ENCODE assay signal across 18 mouse cellular contexts in genomic region chr14:60172286-60173055, GRCm38 (mm10). TPM values are rescaled to one million over a fixed set of nuclear protein-coding genes. Genes with fewer than 3 reads are reported as not detected.
DNase-seq lines count a peak whose midpoint lies in the region; ATAC-seq and TF ChIP-seq lines count a peak whose summit lies in the region.
"Had no signal": no experiment of that assay in that cellular context is flagged by ENCODE, and none has a peak within 500 bp of the region (broad histone marks: within the 10 kb centered on the region; RNA-seq: fewer than 3 reads in every experiment).

No protein-coding gene starts in this region.

- DNase-seq in heart, postnatal 14 days: no peak
- DNase-seq in intestine, embryonic 14.5 days (ENCODE audit: low spot score): no peak
- DNase-seq in stomach, postnatal 0 days (ENCODE audit: low spot score): no peak
- no peak for DNase-seq in cerebellum, postnatal 10 days
- DNase-seq: adrenal gland, adult 8-10 months; cerebellum, postnatal 14 days; gastrocnemius, postnatal 14 days; kidney, adult 11 months; liver, embryonic 13.5 days; lung, embryonic 14.5 days; lung, postnatal 36 days had no signal

- WGBS in heart, embryonic 11.5 days (ENCODE audit: insufficient replicate concordance): 42% methylated on average over 12 of the region's 12 CpGs
- 29% methylated on average over 12 of the region's 12 CpGs for WGBS in heart, embryonic 14.5 days
- WGBS in intestine, embryonic 14.5 days: 52% methylated on average over 12 of the region's 12 CpGs
- 64% methylated on average over 12 of the region's 12 CpGs for WGBS in stomach, postnatal 0 days

- intact Hi-C loops in heart, postnatal 14 days (cut with DNase I): no loop called here

- peaks cover 14% of the 10 kb centered on the region for H3K4me1 ChIP-seq in heart, embryonic 11.5 days (ENCODE audit: control insufficient read depth, insufficient read depth, low read length)
- H3K4me1 ChIP-seq in heart, embryonic 14.5 days (ENCODE audit: control insufficient read depth in 2 of 2, insufficient read depth in 2 of 2, low read length in 2 of 2): peaks cover 21 to 32% of the 10 kb centered on the region in 2 experiments
- peaks cover 6% of the 10 kb centered on the region for H3K4me1 ChIP-seq in intestine, embryonic 14.5 days (replicated peaks; ENCODE audit: control insufficient read depth, insufficient read depth, low read length)
- H3K4me1 ChIP-seq in stomach, postnatal 0 days (replicated peaks; ENCODE audit: control insufficient read depth, insufficient read depth): no peaks in the 10 kb centered on the region
- H3K4me1 ChIP-seq: limb, embryonic 13.5 days had no signal

- H3K9ac ChIP-seq in heart, embryonic 11.5 days (ENCODE audit: low read depth, low read length): no peak overlapping the region
- peak overlapping the region; percentile 43 for H3K9ac ChIP-seq in heart, embryonic 14.5 days (ENCODE audit: low read length)
- no peak overlapping the region for H3K9ac ChIP-seq in intestine, embryonic 14.5 days (ENCODE audit: low read length)
- H3K9ac ChIP-seq in stomach, postnatal 0 days (ENCODE audit: low read length): no peak overlapping the region
- H3K9ac ChIP-seq: embryonic facial prominence, embryonic 15.5 days; hindbrain, embryonic 14.5 days; limb, embryonic 13.5 days; liver, embryonic 13.5 days; lung, embryonic 14.5 days had no signal

- H3K36me3 ChIP-seq in heart, embryonic 11.5 days (ENCODE audit: control insufficient read depth, insufficient read depth, low read length): no peaks in the 10 kb centered on the region
- no peaks in the 10 kb centered on the region for H3K36me3 ChIP-seq in heart, embryonic 14.5 days (ENCODE audit: control insufficient read depth, insufficient read depth, low read length)
- H3K36me3 ChIP-seq in intestine, embryonic 14.5 days (ENCODE audit: control insufficient read depth, insufficient read depth, low read length): no peaks in the 10 kb centered on the region
- no peaks in the 10 kb centered on the region for H3K36me3 ChIP-seq in stomach, postnatal 0 days (ENCODE audit: control insufficient read depth, insufficient read depth, low read length)
- H3K36me3 ChIP-seq: embryonic facial prominence, embryonic 15.5 days; limb, embryonic 13.5 days; liver, embryonic 13.5 days had no signal

- peak; percentile 16; the same call in 1 of the 2 replicates for TF ChIP-seq CTCF in stomach, postnatal 0 days (IDR thresholded peaks at IDR 0.05; ENCODE audit: low read depth)

- TF ChIP-seq EP300 in stomach, postnatal 0 days (optimal IDR thresholded peaks at IDR 0.05): no peak

- H3K27me3 ChIP-seq in heart, embryonic 11.5 days (ENCODE audit: control insufficient read depth, insufficient read depth, low read length): peaks cover 13% of the 10 kb centered on the region
- 0 out of 2 replicates have a peak, but pooled peaks cover 5% of the 10 kb centered on the region for H3K27me3 ChIP-seq in heart, embryonic 14.5 days (ENCODE audit: control insufficient read depth, insufficient read depth, low read length)
- peaks cover 7% of the 10 kb centered on the region for H3K27me3 ChIP-seq in intestine, embryonic 14.5 days (replicated peaks; ENCODE audit: control insufficient read depth, insufficient read depth, low read length)
- H3K27me3 ChIP-seq in stomach, postnatal 0 days (ENCODE audit: control insufficient read depth, insufficient read depth, low read length): no peaks in the 10 kb centered on the region

- no peak overlapping the region for H3K4me3 ChIP-seq in heart, embryonic 11.5 days (ENCODE audit: low read depth, low read length)
- H3K4me3 ChIP-seq in heart, embryonic 14.5 days (ENCODE audit: control insufficient read depth in 1 of 2, insufficient read depth in 1 of 2, low read depth in 1 of 2, low read length in 2 of 2): no peak overlapping the region
- no peak overlapping the region for H3K4me3 ChIP-seq in intestine, embryonic 14.5 days (ENCODE audit: low read depth, low read length)
- no peak overlapping the region for H3K4me3 ChIP-seq in stomach, postnatal 0 days (ENCODE audit: low read depth, low read length)
- H3K4me3 ChIP-seq: embryonic facial prominence, embryonic 15.5 days; limb, embryonic 13.5 days; liver, embryonic 13.5 days had no signal

- peak overlapping the region; percentile 60 for H3K27ac ChIP-seq in heart, embryonic 11.5 days (ENCODE audit: low read depth, low read length)
- peak overlapping the region; percentile 81 to 85 for H3K27ac ChIP-seq in heart, embryonic 14.5 days (replicated peaks in 1 of 2; ENCODE audit: control insufficient read depth in 1 of 2, insufficient read depth in 1 of 2, low read depth in 2 of 2, low read length in 2 of 2)
- peak overlapping the region; percentile 60 for H3K27ac ChIP-seq in intestine, embryonic 14.5 days (ENCODE audit: low read depth)
- H3K27ac ChIP-seq in stomach, postnatal 0 days (replicated peaks): no peak overlapping the region
- H3K27ac ChIP-seq: embryonic facial prominence, embryonic 15.5 days; hindbrain, embryonic 14.5 days; kidney, postnatal 0 days; limb, embryonic 13.5 days; liver, embryonic 13.5 days had no signal

- no peak overlapping the region for H3K4me2 ChIP-seq in heart, embryonic 11.5 days
- peak overlapping the region; percentile 42 for H3K4me2 ChIP-seq in heart, embryonic 14.5 days (ENCODE audit: low read length)
- peak overlapping the region; percentile 22 for H3K4me2 ChIP-seq in intestine, embryonic 14.5 days (ENCODE audit: low read length)
- H3K4me2 ChIP-seq in stomach, postnatal 0 days (replicated peaks; ENCODE audit: low read depth): no peak overlapping the region
- H3K4me2 ChIP-seq: embryonic facial prominence, embryonic 15.5 days; hindbrain, embryonic 14.5 days; limb, embryonic 13.5 days; liver, embryonic 13.5 days; lung, embryonic 14.5 days had no signal

- ATAC-seq in heart, embryonic 11.5 days (replicated peaks; ENCODE audit: insufficient number of reproducible peaks, low FRiP score, low TSS enrichment): no peak
- ATAC-seq in heart, embryonic 14.5 days (ENCODE audit: insufficient number of reproducible peaks, insufficient read depth, low FRiP score, low read depth): no peak; the same call in 1 of the 2 replicates
- no peak for ATAC-seq in intestine, embryonic 14.5 days (replicated peaks; ENCODE audit: low FRiP score, low TSS enrichment, low read depth)
- no peak for ATAC-seq in stomach, postnatal 0 days (ENCODE audit: low FRiP score, low TSS enrichment)
- ATAC-seq in cerebellum, adult (ENCODE audit: insufficient number of reproducible peaks, low FRiP score, low TSS enrichment): no peak

- H3K9me3 ChIP-seq in heart, embryonic 11.5 days (replicated peaks; ENCODE audit: control insufficient read depth, low read length): no peaks in the 10 kb centered on the region
- no peaks in the 10 kb centered on the region for H3K9me3 ChIP-seq in heart, embryonic 14.5 days (ENCODE audit: control insufficient read depth, low read length)
- no peaks in the 10 kb centered on the region for H3K9me3 ChIP-seq in intestine, embryonic 14.5 days (ENCODE audit: control insufficient read depth, low read length)
- H3K9me3 ChIP-seq in stomach, postnatal 0 days (ENCODE audit: control insufficient read depth, low read length): no peaks in the 10 kb centered on the region
- H3K9me3 ChIP-seq: embryonic facial prominence, embryonic 15.5 days; limb, embryonic 13.5 days; liver, embryonic 13.5 days had no signal

RNA-seq across cellular contexts. Expression of gene Atp8a2, which starts 24.5 kb away (rescaled TPM):
- polyA plus RNA-seq in heart, embryonic 11.5 days (2014; fragmentation: Nextera tagmentation; extraction: Ambion mirVana): 6.8 and 7.8 TPM in 2 replicates
- 1 to 10 TPM; 4.2 to 5.6 TPM for total RNA-seq in heart, postnatal 14 days (2021)
- polyA plus RNA-seq in heart, embryonic 14.5 days (2014; fragmentation: Nextera tagmentation; extraction: Ambion mirVana): 9.0 and 10.5 TPM in 2 replicates
- 8.2 and 9.0 TPM in 2 replicates for polyA plus RNA-seq in intestine, embryonic 14.5 days (2014; fragmentation: Nextera tagmentation; extraction: Ambion mirVana)
- polyA plus RNA-seq in stomach, postnatal 0 days (2015; fragmentation: Nextera tagmentation; extraction: Ambion mirVana): 6.3 and 7.0 TPM in 2 replicates

Comparison
In these comparisons a context has a peak if more than half of its experiments do, and no peak if none do; other contexts are left out.
1. H3K4me2 ChIP-seq: peak in heart, embryonic 14.5 days (single experiment) and intestine, embryonic 14.5 days (single experiment); none in heart, embryonic 11.5 days (single experiment) and stomach, postnatal 0 days (single experiment).